Mouse (Mus musculus) liver, embryonic 11.5 days (tissue): ENCODE measurements around the gene Sctr. TPM values are rescaled to one million over a fixed set of nuclear protein-coding genes. Genes with fewer than 3 reads are reported as not detected.

ENCODE experiments used
- ATAC-seq: fragments of 200-750 bp; cut with Nextera tagmentation; replicated peaks from 2 replicates; pipeline ENCODE4 v1.8.0; 2017; ENCODE audit warnings: moderate number of reproducible peaks, mild to moderate bottlenecking, moderate TSS enrichment, moderate library complexity; ENCODE audit not compliant: low FRiP score
- DNase-seq: peaks from one replicate; pipeline ENCODE4 v3.0.0-alpha.2; 2017; ENCODE audit warnings: low spot score
- H3K27ac ChIP-seq: fragments of 300-500 bp; sonication (generic); 2 replicates; pipeline ENCODE4 v1.5.1; 2014; ENCODE audit warnings: mild to moderate bottlenecking, low read depth, low read length, control low read depth
- H3K27me3 ChIP-seq: fragments of 300-500 bp; sonication (generic); replicated peaks from 2 replicates; pipeline ENCODE4 v1.6.1; 2014; ENCODE audit warnings: low read length, mixed read lengths; ENCODE audit not compliant: control insufficient read depth, insufficient read depth
- H3K36me3 ChIP-seq: fragments of 300-500 bp; sonication (generic); 2 replicates; pipeline ENCODE4 v1.6.1; 2014; ENCODE audit warnings: mild to moderate bottlenecking, low read length, moderate library complexity, mixed read lengths; ENCODE audit not compliant: control insufficient read depth, insufficient read depth
- H3K4me1 ChIP-seq: fragments of 300-500 bp; sonication (generic); replicated peaks from 2 replicates; pipeline ENCODE4 v1.6.1; 2014; ENCODE audit warnings: low read length, mixed read lengths; ENCODE audit not compliant: control insufficient read depth, insufficient read depth
- H3K4me2 ChIP-seq: fragments of 300-500 bp; sonication (generic); 2 replicates; pipeline ENCODE4 v1.6.1; 2014; ENCODE audit warnings: mild to moderate bottlenecking, control low read depth, moderate library complexity
- H3K4me3 ChIP-seq: fragments of 300-500 bp; sonication (generic); 2 replicates; pipeline ENCODE4 v1.5.1; 2014; ENCODE audit warnings: low read depth, low read length, control low read depth
- H3K9ac ChIP-seq: fragments of 300-500 bp; sonication (generic); 2 replicates; pipeline ENCODE4 v1.6.1; 2014; ENCODE audit warnings: low read depth, low read length, control low read depth
- H3K9me3 ChIP-seq: fragments of 300-500 bp; sonication (generic); 2 replicates; pipeline ENCODE4 v1.6.1; 2016; ENCODE audit warnings: low read length, inconsistent platforms, mixed read lengths; ENCODE audit not compliant: control insufficient read depth
- whole genome bisulfite sequencing: fragments of 180-500 bp; shearing (Covaris S2); extraction: QIAGEN DNeasy Blood & Tissue Kit; methylation state at CpG from one replicate; pipeline ENCODE4 v1.1.7; 2014; 5-methylcytosine and 5-hydroxymethylcytosine counted together
- polyA plus RNA-seq: library from polyadenylated mRNA; unstranded; fragments of >200 nt; fragmentation: Nextera tagmentation; extraction: Ambion mirVana; gene quantifications from 2 replicates; pipeline ENCODE4 v1.2.1, GENCODE M21; 2014

Sctr gene
- polyA plus RNA-seq, 1 experiment from 2014 or later, result not detected

DNA sequence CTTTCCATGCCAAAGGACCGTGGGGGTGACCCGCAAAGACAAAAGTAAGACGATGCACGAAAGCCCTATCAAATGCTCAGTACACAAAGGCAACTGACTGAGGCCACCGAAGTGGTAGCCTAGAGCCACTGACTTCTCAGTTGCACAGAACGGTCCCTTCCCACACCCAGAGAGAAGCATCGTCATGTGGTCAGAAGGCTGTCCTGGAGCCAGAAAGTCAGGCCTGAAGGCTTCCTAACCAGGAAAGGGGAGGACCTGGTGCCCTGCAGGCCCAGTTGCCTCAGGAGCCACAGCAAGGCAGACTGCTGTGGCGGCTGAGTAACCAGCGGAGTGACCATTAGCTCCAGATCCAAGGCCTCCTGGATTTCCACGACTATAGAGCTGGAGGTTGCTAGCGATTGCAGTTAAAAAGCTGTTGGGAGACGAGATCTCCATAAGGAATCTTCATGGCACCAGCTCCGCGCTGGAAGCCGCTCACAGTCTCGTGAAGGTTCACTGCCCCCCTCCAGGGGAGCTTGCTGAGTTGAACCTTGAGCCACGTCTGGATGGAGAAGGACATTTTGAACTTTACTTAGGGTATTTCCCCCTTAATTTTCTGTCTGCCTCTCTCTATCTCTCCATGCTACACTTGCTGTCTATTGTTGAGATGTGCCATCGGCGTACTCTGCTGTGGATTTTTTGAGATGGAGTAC lies 103.2 kb downstream of the Sctr start:
- Histone ChIP-seq H3K36me3 (peaks cover 14% of the 10 kb centered on the region), H3K27me3 (no peaks in the 10 kb centered on the region), H3K4me1 (peaks cover 7% of the 10 kb centered on the region), H3K27ac (no peak overlapping the region), H3K9ac (no peak overlapping the region), H3K4me3 (no peak overlapping the region), H3K4me2 (no peak overlapping the region), H3K9me3 (peaks cover 5% of the 10 kb centered on the region; the same call in 1 of the 2 replicates)
- WGBS, result 84% methylated on average over 19 of the region's 19 CpGs
- ATAC-seq (no peak), DNase-seq (no peak)

DNA sequence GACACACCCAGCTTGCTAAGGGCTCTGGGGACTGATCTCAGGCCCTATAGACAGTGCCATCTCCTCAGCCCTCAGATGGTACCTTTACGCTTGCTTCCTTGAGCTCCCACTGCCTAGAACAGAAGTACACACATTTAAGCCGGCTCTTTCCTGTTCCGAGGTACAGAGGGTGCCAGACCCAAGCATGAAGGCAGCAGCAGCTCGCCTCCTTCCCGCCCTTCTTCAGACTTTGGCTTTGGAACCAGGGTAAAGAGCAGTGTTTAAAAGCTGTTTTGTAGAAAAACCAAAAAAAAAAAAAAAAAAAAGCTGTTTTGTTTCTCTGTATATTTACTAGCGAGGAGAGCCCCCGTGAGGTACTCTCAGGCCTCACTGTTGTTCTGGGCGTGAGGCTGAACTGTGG lies 105.1 kb downstream of the Sctr start:
- no peaks in the 10 kb centered on the region for H3K27me3 ChIP-seq
- peaks cover 7% of the 10 kb centered on the region for H3K4me1 ChIP-seq
- ATAC-seq (no peak), DNase-seq (no peak)
- H3K9me3 ChIP-seq, result peaks cover 6% of the 10 kb centered on the region; the same call in 1 of the 2 replicates
- H3K36me3 ChIP-seq, result peaks cover 29% of the 10 kb centered on the region
- H3K27ac ChIP-seq, result no peak overlapping the region
- no peak overlapping the region for H3K9ac ChIP-seq
- 90% methylated on average over 8 of the region's 8 CpGs for WGBS
- no peak overlapping the region for H3K4me3 ChIP-seq
- H3K4me2 ChIP-seq, result no peak overlapping the region

DNA sequence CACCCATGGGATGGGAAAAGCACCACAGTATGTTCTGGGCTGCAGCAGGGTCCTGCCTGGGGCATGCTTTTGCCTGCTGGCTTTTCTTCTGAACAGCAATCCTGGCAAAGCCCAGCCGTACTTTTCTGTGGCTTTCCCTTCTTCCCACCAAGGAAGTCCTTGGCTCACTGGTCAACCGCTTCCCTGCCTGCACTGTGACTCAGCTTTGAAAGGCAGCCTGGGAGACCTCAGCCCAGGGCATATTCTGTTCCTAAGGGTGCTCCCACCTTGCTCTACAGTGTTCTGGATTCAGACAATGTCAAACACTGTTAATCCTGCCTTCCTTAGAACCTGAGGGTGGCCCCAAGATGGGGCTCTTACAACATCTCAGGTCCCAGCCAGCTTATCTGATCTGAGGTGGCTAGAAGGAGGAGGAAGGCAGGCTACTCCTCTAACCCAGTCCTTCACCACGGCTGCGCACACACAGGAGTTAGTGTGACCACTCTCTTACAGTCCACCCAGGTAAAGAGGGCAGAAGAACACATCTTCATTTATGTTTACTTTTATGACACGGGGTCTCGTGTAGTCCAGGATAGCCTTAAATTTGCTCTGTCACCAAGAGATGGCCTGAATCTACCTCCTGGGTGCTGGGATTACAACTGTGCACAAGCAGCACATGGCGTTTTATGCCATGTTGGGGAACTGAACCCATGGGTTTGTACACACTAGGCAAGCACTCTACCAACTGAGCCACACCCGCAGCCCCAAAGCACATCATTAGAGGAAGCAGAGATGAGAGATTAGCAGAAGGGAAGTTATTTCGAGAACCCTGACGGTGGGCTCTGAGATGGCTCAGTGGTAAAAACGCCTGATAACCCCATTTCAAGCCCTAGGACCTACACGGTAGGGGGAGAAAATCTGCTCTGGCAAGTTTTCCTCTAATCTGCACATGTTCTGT lies 105.8 kb downstream of the Sctr start:
- DNase-seq, result no peak
- peaks cover 29% of the 10 kb centered on the region for H3K36me3 ChIP-seq
- 59% methylated on average over 12 of the region's 12 CpGs for WGBS

More for the DNA sequence above, 105.8 kb downstream of the Sctr start:
- Histone ChIP-seq H3K27me3 (no peaks in the 10 kb centered on the region), H3K4me2 (no peak overlapping the region), H3K27ac (no peak overlapping the region), H3K4me1 (peaks cover 7% of the 10 kb centered on the region), H3K9ac (no peak overlapping the region), H3K4me3 (no peak overlapping the region), H3K9me3 (peaks cover 6% of the 10 kb centered on the region; the same call in 1 of the 2 replicates)
- peak; percentile 50 for ATAC-seq

Other genes starting within 250 kb of the Sctr start
- 5.4 and 7.2 TPM in 2 replicates for gene Ptpn4, start 169.3 kb upstream of the Sctr start, polyA plus RNA-seq
- 7.8 and 8.4 TPM in 2 replicates for gene Tmem177, start 93.7 kb upstream of the Sctr start, polyA plus RNA-seq
- gene Cfap221, start 9.7 kb upstream of the Sctr start, polyA plus RNA-seq, result 0.29 TPM in 1 of 2 replicates, not detected in the other
- gene Tmem37, start 67.2 kb downstream of the Sctr start, polyA plus RNA-seq, result 39.7 and 40.7 TPM in 2 replicates
- 541 and 569 TPM in 2 replicates for gene Dbi, start 114.2 kb downstream of the Sctr start, polyA plus RNA-seq
- 23.5 and 24.3 TPM in 2 replicates for gene 3110009E18Rik, start 114.3 kb downstream of the Sctr start, polyA plus RNA-seq